Mouse (Mus musculus) testis, postnatal 10 days (tissue): Measurements from ENCODE around the gene Shisal2a.

Source experiments
- DNase-seq: peaks from one replicate; pipeline ENCODE4 v3.0.0; 2021; ENCODE audit warnings: low spot score

Shisal2a gene

DNA sequence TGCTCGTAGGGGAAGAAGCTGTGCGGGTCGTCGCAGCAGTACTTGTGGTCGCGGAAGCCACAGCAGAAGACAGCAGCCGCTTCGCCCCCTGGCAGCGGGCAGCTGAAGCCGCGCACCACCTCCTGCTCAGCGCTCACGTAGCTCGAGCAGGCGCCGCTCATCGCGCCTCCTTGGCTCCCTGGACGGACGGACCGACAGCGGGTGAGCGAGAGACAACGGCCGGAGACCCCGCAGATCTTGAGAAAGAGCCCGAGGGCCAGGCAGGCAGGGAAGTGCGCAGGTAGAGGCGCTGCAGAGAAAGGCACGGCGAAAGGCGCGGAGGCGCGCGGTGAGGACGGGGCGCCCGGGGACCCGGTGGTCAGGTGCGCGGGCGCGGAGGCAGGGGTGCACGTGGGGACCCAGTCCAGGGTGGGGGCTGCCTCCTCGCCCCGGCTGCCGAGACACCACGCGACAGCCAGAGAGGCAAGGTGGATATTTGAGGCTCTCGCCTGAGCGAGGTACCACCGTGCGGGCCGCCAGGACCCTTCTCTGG, at the start of gene Shisal2a:
TSS of gene Shisal2a (minus strand) at position 167 of the 532 bp plus-strand sequence.
- DNase-seq = peak; percentile 49

DNA sequence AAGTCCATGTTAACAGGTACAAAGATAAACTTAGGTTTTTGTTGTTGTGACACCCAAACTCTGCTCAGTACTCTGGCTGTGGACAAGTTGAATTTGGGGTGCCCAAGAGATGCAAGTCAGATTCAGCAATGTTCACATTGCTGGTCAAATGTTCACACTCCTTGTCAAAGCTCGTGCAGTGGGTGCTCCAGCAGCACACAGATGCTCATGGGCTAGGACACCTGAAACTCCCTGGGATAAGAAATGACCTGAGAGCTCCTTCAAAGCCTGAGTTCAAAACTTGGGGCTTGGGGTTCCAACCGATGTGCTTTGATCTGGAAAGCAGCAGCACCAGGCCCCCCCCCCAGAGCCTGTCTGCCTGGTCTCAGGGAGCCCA, 48.4 kb upstream of the Shisal2a start:
- DNase-seq = no peak

DNA sequence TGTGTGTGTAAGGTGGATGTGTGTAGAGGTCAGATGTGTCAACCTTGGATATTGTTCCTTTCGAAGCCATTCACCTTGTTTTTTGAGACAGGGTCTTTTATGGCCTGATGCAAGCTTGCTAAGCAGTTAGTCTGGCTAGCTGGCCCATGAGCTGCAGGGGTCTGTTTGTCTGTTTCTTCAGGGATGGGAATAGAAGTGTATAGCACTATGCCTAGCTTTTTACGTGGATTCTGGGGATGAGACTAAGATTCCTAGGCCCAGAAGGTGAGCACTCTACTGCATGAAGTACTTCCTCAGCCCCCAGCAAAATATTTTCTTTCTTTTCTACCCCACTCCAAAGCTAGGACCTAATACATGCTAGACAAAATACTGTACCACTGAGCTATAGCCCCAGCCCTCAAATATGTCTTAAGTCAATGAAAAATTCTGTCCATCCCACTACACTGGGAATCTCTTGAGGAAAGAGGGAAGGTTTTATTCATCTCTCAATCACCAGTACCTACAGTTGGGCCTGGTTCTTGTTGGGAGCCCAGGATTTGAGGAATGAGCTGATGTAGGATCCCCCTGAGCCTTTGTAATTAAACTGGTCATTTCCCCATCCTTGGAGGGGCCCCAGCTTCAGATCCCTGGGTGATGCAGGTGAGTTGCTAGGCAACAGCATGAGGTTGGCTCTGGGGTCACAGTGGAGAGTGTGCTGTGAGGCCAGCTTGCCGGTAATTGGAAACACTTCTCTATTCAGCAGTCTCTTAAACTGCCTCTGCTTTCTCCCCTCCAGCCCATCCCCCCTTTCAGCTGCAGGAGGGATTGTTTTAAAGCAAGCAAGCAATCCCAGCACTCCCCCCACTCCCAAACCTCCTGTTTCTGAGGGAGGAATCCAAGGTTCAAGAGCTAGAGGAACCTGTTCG, 47.8 kb upstream of the Shisal2a start:
- no peak for DNase-seq

DNA sequence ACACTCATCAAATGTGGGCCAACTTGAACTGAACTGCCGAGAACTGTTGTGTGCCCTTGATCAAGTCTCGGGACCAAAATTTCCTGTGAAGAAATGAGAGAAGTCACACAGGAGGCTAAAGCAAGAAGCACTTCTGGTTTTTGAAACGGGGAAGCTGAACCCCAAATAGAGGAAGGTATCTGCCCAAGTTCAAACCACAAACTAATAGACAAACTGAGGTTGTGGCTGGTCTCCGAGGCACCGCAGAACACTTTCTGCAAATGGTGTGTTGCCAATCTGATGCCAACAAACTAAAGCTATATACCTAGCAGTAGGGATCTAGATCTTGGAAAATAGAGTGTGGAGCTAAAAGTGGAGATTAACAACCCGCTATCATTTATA, 45.2 kb upstream of the Shisal2a start:
- no peak for DNase-seq

DNA sequence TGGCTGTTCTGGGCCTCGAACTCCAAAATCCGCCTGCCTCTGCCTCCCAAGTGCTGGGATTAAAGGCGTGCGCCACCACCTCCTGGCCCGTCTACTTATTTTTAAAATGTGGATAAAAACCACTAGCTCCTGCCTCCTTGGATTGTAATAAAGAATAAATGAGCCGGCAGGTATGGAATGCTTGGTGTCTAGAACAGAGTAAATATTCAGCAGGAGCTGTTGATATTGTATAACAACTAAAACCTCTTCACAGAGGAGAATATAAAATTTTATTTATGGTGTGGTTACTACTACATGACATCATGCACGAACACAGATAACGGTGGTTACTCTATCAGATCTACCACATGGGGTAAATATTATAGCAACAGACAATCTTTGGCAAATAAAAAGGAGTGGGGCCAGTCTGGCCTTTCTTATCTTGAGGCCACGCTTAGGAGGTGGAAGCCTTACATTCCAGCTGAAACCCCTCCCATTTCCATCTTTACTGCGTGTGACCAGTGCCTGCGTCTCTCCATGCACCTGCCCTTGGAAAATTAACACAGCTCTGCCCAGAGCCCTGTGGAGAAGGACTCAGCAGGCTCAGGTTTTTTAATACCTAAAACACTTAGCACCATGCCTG, 44.7 kb upstream of the Shisal2a start:
- no peak for DNase-seq

DNA sequence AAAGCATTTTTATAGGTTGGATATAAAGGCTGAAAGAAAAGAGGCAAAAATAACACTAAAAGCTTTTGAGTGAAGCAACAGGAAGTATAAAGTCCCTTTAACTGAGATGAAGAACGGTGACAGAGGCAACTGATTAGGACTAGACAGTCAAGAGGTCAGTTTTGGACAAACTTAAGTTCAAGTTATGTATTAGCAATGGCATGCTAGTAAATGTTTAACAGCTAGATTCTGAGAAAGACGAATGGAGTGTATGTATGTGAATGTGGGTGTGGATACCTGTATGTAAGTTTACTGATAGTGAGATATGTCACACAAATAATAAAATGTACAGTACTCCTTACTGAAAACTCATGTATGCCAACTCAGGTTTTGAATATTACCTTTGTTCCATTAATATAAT, 41.4 kb upstream of the Shisal2a start:
- DNase-seq = no peak

DNA sequence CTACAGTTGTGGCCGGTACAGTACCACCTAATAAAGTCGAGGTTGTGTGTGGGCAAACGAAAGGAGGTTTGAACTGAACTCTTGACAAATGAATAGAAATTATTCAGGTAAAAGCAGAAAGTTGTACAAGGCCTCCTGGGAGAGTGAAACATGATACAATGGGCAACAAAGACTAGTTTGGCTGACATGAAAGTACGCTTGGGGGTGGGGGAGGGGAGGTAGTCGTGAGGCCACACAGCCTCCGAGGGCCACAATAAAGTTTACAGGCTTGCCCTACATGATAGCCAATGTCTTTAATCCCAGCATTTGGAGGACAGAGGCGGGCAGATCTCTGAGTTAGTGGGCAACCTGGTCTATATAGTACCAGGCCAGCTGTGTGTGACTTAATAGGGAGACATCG, 24.5 kb upstream of the Shisal2a start:
- DNase-seq = no peak

DNA sequence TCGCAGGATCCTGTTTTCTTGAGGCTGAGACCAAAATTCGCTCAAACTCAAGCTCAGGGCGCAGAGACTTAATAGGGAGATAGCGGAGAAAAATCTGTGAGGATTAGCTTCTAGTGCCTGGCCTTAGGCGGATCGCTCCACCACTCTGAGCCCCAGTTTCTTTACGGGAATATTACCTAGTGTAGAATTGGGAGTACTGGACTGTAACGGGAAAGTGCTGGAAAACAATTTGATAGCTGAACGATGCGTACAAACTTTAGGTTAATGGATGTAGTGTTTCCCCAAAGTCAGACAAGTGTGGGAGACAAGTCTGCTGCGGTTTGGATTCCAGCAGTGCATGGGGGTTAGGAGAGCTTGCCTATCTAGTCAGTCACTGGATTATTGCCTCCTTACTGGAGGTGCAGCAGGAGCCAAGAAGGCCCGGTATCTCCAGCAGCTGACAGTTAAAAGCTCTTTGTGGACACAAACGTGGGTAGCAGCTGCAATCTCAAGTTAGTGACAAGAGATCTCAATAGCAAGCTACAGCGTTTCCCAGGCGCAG, 23.8 kb upstream of the Shisal2a start, which contains the start of gene Gpx7:
TSS of gene Gpx7 (minus strand) at position 101 of the 541 bp plus-strand sequence.
- no peak for DNase-seq

DNA sequence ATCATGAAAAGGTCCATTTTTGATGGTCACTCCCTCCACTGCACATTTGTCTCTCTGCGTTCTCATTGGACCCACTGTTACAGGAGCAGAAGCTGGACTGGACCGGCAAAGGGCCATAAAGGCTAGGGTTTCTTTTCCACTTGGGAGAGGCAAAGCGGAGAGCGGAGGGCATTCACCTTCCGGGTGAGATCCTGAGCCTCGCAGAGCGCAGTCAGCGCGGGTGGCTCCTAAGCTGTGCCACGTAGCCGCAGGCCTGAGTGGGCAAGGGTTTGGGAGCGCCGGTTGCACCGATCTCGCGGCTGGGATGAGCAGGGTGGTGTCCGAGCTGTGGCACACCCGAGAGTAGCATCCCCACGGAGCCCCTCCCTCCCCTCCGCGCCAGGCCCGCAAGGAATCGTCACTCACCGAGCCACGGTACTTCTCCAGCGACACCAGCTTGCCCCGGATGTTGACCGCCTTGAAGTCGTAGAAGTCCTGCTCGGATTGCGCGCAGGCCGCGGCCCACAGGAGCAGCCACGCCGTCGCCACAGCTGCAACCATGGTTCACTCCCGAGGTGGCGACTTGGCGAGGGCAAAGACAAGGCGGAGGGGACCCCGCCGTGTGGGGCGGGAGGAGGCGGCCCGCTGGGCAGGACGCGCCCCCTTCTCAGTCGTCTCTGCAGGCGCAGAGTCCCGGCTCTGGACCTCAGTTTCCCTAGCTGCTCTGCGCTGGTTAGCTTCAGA, 23.1 kb upstream of the Shisal2a start:
- DNase-seq = peak; percentile 78

DNA sequence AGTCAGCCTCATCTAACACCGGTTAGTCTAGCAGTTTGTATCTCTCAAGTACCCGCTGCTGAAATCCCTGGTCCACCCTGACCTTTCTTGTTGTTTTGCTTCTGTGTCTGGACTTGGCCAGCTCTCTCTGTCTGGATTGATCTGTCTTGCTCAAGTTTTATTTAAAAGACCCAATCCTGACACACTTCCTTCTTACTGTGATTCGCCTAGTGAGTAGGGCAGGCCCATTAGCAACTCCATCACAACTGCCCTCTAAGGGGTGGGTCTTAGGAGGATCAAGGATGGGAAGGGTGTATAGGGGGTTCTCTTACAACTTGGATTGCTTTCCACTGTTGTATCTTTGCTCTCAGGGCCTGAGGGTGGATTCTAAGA, 22.6 kb upstream of the Shisal2a start:
- DNase-seq = no peak

DNA sequence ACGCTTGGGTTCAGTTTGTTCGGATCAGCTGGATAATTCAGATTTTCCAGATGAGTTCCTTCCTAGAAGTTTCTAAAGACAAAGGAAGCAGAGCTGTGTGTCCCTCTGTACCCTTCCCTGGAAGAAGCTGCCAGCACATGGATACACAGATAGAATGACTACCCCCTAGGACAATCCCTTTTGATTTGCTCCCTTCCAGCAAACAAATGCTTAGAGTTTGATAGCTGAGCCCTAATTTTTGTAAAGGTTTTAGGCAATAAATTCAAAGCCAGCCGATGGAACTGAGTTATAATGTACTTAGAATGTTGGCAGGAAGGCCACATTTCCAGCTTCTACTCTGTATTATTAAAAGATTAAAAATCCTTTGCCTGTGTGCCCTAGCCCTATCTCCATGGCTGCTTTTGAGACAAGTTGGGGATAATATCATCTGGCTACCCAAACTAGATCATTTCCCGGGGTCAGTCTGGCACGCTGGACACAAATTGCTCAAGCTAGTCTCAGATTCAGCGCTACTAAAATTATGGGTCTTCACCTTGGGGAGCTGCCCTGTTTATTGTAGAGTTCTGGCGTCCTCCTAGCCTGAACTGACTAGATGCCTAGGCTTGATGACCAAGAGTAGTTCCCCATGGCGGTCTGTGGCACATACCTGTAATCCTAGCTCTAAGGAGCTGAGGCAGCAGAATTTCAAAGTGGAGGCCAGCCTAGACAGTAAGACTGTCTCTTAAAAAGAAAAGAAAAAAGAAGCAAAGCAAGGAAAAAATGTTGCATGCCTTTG, 20.9 kb upstream of the Shisal2a start:
- DNase-seq = no peak

DNA sequence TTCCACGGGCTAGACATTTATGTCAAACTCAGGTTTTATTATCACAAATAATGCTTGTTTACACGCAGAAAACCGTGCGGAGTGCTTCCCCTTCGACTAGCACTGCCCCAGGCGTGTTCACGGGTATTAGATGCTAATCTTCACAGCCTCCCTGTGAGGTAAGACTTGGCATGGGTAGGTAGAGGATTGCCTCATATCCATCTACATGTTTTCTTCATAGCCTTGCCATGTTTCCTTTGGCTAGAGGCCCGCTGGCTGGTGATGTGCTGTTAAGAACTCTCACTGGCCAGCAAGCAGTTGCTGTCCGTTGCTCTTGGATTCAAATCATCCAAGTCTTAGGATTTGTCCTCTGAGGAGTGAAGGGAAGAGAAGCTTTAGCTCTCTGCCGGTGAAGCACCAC, 17.2 kb upstream of the Shisal2a start:
- no peak for DNase-seq

DNA sequence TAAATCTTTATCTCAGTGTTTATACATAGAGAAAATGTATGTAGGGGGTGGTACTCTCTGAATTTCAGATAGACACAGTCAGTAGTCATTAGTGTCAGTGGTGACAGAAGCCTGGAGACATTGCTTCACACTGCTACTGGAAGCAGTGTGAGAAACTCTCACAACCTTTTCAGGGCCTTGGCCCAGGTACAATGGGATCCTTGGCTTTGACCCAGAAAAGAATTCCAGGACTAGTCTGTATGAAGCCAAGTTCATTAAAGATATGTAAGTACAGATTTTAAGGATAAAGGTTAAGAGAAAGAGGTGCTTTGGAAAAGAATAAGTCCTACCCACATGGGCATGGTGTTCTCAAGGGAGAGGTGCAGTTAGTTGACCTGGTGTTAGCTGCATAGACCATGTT, 11.1 kb upstream of the Shisal2a start:
- DNase-seq = no peak

DNA sequence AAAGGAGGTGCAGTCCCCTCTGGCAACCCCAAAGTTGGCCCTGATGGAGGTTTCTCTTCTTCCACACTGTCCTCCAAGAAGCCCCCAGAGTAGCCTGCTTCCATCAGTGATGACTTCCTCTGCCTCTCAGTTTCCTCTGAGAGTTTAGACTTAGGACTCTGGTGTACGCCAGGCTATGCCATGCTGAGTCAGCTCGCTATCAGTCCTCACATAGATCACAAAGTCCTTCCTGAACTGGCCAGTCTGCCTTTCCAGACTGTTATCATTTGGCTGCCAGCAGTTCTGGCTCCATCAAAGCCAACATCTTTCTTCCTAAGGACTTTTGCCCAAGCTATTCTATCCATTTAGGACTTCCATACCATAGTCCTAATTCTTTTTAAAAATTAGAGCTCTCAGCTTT, 9.4 kb upstream of the Shisal2a start:
- no peak for DNase-seq

DNA sequence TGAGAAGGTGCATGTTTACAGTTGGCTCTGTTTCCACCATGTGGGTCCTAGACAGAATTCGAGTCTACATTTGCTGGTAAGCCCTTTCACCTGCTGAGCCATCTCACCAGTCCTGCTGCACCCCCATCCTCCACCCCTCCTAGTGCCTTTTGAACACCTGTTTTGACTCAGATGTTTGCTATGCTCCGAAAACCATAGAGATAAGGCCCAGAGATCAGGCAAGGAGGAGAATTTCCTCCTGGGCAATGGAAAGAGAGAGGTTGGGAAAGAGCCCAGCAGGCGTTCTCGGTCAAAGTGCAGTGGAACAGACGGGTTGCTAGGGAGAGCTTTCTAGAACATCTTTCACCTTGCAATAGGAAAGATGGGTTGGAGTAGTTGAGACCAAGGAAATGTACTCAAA, 8.0 kb upstream of the Shisal2a start:
- no peak for DNase-seq

DNA sequence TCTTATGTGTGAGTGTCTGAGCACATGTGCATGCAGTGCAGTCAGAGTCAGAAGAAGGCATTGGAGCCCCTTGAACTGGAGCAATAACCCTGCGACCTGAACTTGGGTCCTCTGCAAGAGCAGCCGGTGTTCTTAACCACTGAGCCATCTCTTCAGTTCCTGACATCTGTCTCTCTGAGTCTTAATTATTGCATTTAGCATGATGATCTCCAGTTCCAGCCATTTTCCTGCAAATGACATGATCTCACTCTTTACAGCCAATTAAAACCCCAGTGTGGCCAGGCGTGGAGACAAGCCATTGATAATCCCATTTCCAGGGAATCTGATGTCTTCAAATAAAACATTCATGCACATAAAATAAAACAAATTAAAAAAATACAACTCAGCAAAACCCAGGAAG, 5.6 kb upstream of the Shisal2a start:
- DNase-seq = no peak

DNA sequence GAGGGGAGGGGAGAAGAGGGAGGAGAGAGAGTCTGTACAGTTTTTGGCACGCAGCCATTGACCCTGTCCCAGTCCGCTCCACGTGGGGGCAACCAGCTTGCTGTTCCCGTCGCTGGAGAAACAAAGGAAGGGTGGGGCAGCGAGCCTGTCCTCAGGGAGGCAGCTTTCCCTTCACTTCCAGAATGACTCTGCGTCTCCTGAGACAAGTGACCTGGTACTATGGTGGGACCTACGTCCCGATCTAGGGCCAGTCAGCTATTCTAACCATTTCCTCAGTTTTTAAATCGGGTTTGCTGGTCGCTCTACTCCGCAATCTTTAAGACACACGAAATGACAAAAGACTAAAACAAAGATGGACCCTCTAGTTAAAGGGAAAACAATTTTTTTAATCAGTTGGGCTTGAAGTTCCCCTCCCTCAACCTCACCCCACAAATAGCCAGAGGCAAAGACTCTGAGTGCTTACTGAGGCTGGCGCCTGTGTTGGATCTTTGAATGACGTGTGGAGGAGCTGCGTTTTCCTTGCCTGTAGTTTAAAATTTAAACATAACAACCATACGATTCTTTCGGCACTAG, 4.6 kb upstream of the Shisal2a start:
- peak; percentile 81 for DNase-seq

DNA sequence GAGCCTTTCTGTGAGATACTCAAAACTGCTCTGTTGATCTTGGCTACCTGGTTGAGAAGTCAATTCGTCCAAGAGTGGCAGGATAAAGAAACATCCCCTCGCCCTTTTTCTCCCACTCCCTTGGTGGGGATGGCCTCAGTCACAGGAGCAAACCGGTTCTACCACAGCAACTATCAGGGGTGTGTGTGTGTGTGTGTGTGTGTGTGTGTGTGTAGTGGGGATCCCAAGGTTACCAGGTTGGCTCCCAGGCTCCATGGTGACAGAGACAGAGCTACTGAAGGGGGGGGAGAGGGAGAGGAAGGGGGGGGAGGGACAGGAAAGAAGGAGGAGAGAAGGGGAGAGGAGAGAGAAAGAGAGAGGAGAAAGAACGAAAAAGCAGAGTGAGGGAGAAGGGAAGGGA, 4.0 kb upstream of the Shisal2a start:
- DNase-seq = peak; percentile 42

DNA sequence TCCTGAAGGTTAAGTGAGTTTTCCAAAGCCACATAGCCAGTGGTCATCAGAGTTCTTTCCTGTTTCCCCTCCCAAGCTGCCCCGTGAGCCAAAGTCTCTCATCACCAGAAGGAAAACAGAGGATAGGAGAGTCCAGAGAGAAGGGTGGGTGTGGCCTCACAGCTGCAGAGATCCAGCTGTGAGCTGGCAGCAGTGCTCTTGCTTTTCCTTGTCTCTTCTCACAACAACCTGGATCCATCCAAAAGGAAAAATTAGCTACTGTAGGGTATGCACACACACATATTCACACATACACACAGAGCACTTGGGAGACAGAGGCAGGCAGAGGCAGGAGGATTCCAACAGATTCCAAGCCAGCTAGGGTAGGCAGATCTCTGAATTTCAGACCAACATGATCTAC, 2.9 kb upstream of the Shisal2a start:
- DNase-seq = no peak

DNA sequence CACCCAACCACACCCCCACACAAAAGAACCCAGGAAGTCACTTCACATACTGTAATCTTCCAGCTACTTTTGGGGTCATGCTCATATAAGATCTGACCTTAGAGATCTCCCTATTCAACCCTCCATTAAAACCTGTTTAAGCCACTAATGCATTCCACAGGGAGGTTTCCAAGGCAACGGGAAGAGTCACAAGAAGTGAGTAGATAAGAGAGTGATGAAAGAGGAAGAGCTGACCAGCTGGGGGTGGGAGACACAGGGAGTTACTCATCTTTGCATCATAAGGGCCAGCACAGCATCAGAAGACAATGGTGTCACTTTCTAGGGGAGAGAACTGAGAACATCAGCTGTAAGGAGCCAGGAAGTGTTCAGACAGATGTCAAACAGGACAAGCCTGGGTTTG, 3.0 kb downstream of the Shisal2a start:
- no peak for DNase-seq

DNA sequence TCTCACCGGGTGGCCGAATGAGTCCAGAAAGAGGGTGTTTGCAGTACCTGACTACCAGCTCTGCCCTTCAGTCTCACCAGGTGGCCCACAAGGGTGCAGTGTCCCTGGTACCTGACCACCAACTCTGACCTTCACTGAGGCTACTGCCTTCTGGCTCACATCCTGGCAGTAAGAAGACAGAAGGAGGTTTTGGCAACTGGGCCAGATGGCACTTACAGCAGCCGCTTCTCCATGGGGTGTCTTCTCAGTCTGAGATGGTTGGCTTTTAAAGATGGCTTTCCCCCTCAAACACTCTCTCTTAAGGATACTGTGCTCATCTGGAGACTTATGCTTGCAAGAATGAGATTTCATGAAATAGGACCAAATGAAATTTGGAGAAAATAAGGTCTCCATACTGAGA, 3.7 kb downstream of the Shisal2a start:
- no peak for DNase-seq
